Mouse (Mus musculus): ENCODE measurements around the gene Bcl2. TPM values are rescaled to one million over a fixed set of nuclear protein-coding genes. Genes with fewer than 3 reads are reported as not detected.

Bcl2 gene
- polyA plus RNA-seq, 1 experiment = 1.4 TPM

DNA sequence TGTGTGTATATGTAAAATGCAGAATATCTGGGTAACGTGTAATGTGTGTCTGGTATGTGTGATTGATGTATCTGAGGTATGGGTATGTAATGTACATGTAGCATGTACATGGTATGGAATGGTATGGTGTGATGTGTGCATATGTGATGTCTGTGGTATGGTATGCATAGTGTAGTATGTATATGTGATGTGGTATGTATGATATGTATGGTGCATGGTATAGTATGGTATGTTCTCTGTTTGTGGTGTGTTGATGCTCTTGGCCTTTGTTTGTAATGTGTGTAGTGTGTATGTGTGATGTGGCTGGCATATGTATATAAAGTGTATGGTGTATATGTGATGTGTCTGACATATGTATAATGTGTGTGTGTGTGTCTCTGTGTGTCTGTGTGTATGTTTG is 206.5 kb downstream of the Bcl2 start:
- TF ChIP-seq GATA1 (IDR thresholded peaks at IDR 0.05; ENCODE audit: low read length) = no peak

DNA sequence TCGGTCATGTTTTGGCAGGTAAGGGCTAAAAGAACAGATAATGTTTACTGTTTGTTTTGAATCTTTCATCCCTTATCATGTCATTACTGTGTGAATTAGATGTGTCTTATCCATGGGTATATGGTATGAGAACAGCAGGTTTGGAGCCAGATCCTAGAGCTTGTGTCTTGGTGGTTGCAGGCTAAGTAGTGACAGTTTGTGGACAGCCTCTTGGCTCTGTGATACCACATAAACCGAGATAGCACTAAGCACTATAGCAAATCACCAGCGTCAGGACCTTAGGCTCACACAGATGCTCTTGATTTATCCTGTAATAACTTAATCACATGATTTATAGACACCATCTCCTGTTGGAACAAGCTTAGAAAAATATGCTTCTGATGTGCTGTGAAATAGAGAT is 210.2 kb downstream of the Bcl2 start:
- TF ChIP-seq GATA1 (IDR thresholded peaks at IDR 0.05; ENCODE audit: low read length) = no peak

DNA sequence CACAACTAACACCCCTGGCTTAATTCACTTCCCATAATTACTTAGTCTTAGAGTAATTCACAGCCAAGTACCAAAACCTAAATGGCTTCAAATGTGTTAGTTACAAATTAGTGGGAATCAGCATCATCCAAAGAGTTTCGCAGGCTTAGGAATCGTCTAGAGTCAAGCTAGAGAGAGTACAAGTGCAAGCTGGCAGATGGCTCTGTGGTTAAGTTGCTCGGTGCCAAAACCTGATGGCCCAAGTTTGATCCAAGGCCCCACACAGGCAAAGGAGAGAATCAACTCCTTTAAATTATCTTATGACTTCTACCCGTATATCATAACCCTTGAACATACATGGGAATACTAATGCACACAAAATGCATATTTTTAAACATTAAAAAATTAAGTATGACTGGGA is 210.7 kb downstream of the Bcl2 start:
- no peak for TF ChIP-seq GATA1 (IDR thresholded peaks at IDR 0.05; ENCODE audit: low read length)

DNA sequence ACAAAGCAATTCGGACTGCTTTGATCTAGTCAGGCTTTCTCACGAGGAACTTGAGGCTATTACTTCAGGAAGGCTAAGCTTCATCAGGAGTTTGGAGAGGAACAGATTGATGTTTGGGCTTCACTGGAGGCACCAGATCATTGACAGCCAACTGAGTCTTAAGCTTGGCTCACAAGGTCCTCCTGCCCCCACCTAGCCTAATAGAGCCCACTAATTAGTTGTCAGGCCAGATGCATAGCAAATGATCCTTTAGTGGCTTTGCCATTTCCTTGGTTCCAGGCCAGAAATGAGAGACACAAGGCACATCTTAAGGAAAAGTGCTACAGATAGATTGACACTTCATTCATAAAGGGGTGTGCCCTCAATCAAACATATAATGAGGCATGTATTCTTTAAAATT is 216.1 kb downstream of the Bcl2 start:
- TF ChIP-seq GATA1 (IDR thresholded peaks at IDR 0.05; ENCODE audit: low read length) = no peak

Other genes starting within 250 kb of the Bcl2 start
- gene Kdsr, start 45.5 kb upstream of the Bcl2 start, polyA plus RNA-seq (2012) = 16.1 and 16.7 TPM in 2 replicates
- 35.8 and 43.0 TPM in 2 replicates for gene Vps4b, start 82.5 kb upstream of the Bcl2 start, polyA plus RNA-seq (2012)
- gene Serpinb5, start 146.9 kb upstream of the Bcl2 start, polyA plus RNA-seq (2012) = not detected in 2 replicates
- not detected in 2 replicates for gene Serpinb12, start 220.2 kb upstream of the Bcl2 start, polyA plus RNA-seq (2012)